ENCODE assay signal across 11 mouse cellular contexts in genomic region chr12:26781537-26781936, GRCm38 (mm10).
A peak's percentile ranks its signal among the peaks of the same experiment; 100 is the strongest.
DNase-seq lines count a peak whose midpoint lies in the region; ATAC-seq and TF ChIP-seq lines count a peak whose summit lies in the region.
"Had no signal": no experiment of that assay in that cellular context is flagged by ENCODE, and none has a peak within 500 bp of the region (broad histone marks: within the 10 kb centered on the region; RNA-seq: fewer than 3 reads in every experiment).

No protein-coding gene starts in this region.

- no peaks in the 10 kb centered on the region for H3K4me1 ChIP-seq in stomach, postnatal 0 days (replicated peaks; ENCODE audit: control insufficient read depth, insufficient read depth)
- H3K4me1 ChIP-seq: hindbrain, embryonic 15.5 days had no signal

- 69% methylated on average over 3 of the region's 3 CpGs for WGBS in stomach, postnatal 0 days

- TF ChIP-seq CTCF in stomach, postnatal 0 days (IDR thresholded peaks at IDR 0.05; ENCODE audit: low read depth): no peak

- intact Hi-C loops in left cerebral cortex, postnatal 25 days (cut with DNase I): loop anchor here (1.0 kb wide), 1 partner anchor 192 kb away; no protein-coding TSS in a partner anchor

- no peaks in the 10 kb centered on the region for H3K36me3 ChIP-seq in stomach, postnatal 0 days (ENCODE audit: control insufficient read depth, insufficient read depth, low read length)
- H3K36me3 ChIP-seq: hindbrain, embryonic 15.5 days had no signal

- no peaks in the 10 kb centered on the region for H3K9me3 ChIP-seq in stomach, postnatal 0 days (ENCODE audit: control insufficient read depth, low read length)
- H3K9me3 ChIP-seq: hindbrain, embryonic 15.5 days had no signal

- no peak overlapping the region for H3K4me3 ChIP-seq in stomach, postnatal 0 days (ENCODE audit: low read depth, low read length)
- H3K4me3 ChIP-seq: hindbrain, embryonic 15.5 days had no signal

- TF ChIP-seq EP300 in stomach, postnatal 0 days (optimal IDR thresholded peaks at IDR 0.05): no peak

- ATAC-seq in stomach, postnatal 0 days (ENCODE audit: low FRiP score, low TSS enrichment): no peak

- peak; percentile 2 for DNase-seq in retina, adult 2 months (ENCODE audit: low read depth, low spot score)
- no peak for DNase-seq in retina, embryonic 14.5 days (ENCODE audit: low spot score)
- DNase-seq in layer of hippocampus, adult 18-20 months (ENCODE audit: low spot score in 2 of 2): peak; percentile 65 to 80
- DNase-seq in left cerebral cortex, postnatal 25 days (ENCODE audit: low spot score in 2 of 2): peak; percentile 54 to 88
- no peak for DNase-seq in stomach, postnatal 0 days (ENCODE audit: low spot score)
- DNase-seq in urinary bladder, adult 18-20 months (ENCODE audit: low spot score in 2 of 2): no peak
- no peak for DNase-seq in thymus, postnatal 0 days (ENCODE audit: low spot score)
- DNase-seq: adrenal gland, adult 8-10 months; kidney, postnatal 25 days; thymus, postnatal 14 days had no signal

- H3K27me3 ChIP-seq in stomach, postnatal 0 days (ENCODE audit: control insufficient read depth, insufficient read depth, low read length): no peaks in the 10 kb centered on the region
- H3K27me3 ChIP-seq: hindbrain, embryonic 15.5 days had no signal

- H3K4me2 ChIP-seq in stomach, postnatal 0 days (replicated peaks; ENCODE audit: low read depth): no peak overlapping the region
- H3K4me2 ChIP-seq: hindbrain, embryonic 15.5 days had no signal

- no peak overlapping the region for H3K9ac ChIP-seq in stomach, postnatal 0 days (ENCODE audit: low read length)
- H3K9ac ChIP-seq: hindbrain, embryonic 15.5 days had no signal

- no peak overlapping the region for H3K27ac ChIP-seq in stomach, postnatal 0 days (replicated peaks)
- H3K27ac ChIP-seq: hindbrain, embryonic 15.5 days had no signal

Comparison
In these comparisons a context has a peak if more than half of its experiments do, and no peak if none do; other contexts are left out.
1. DNase-seq: peak in retina, adult 2 months (single experiment), layer of hippocampus, adult 18-20 months (2 of 2) and left cerebral cortex, postnatal 25 days (2 of 2); none in retina, embryonic 14.5 days (single experiment), stomach, postnatal 0 days (single experiment), urinary bladder, adult 18-20 months (0 of 2) and thymus, postnatal 0 days (single experiment).